Mouse (Mus musculus) kidney, embryonic 16.5 days (tissue): Measurements from ENCODE around the gene Ezh1. TPM values are rescaled to one million over a fixed set of nuclear protein-coding genes. Genes with fewer than 3 reads are reported as not detected.

Experiments
- ATAC-seq: fragments of 200-750 bp; cut with Nextera tagmentation; 2 replicates; pipeline ENCODE4 v1.8.0; 2017; ENCODE audit warnings: moderate TSS enrichment; ENCODE audit not compliant: low FRiP score, low TSS enrichment
- H3K27ac ChIP-seq: fragments of 300-500 bp; sonication (generic); 2 replicates; pipeline ENCODE4 v1.5.1; 2014; ENCODE audit warnings: low read length
- H3K27me3 ChIP-seq: fragments of 300-500 bp; sonication (generic); 2 replicates; pipeline ENCODE4 v1.6.1; 2014; ENCODE audit warnings: low read length, control low read depth, mixed read lengths; ENCODE audit not compliant: insufficient read depth
- H3K36me3 ChIP-seq: fragments of 300-500 bp; sonication (generic); 2 replicates; pipeline ENCODE4 v1.6.1; 2014; ENCODE audit warnings: low read length, control low read depth, mixed read lengths; ENCODE audit not compliant: insufficient read depth
- H3K4me1 ChIP-seq: fragments of 300-500 bp; sonication (generic); 2 replicates; pipeline ENCODE4 v1.6.1; 2014; ENCODE audit warnings: low read length, control low read depth, mixed read lengths; ENCODE audit not compliant: insufficient read depth
- H3K4me2 ChIP-seq: fragments of 300-500 bp; sonication (generic); replicated peaks from 2 replicates; pipeline ENCODE4 v1.6.1; 2014; ENCODE audit warnings: low read depth, low read length
- H3K4me3 ChIP-seq: fragments of 300-500 bp; sonication (generic); 2 replicates; pipeline ENCODE4 v1.5.1; 2014; ENCODE audit warnings: mild to moderate bottlenecking, low read length
- H3K9ac ChIP-seq: fragments of 300-500 bp; sonication (generic); replicated peaks from 2 replicates; pipeline ENCODE4 v1.6.1; 2014; ENCODE audit warnings: low read length
- H3K9me3 ChIP-seq: fragments of 300-500 bp; sonication (generic); 2 replicates; pipeline ENCODE4 v1.6.1; 2016; ENCODE audit warnings: low read length, control low read depth
- WGBS: fragments of 180-500 bp; shearing (Covaris S2); extraction: QIAGEN DNeasy Blood & Tissue Kit; methylation state at CpG from one replicate; pipeline ENCODE4 v1.1.7; 2014; 5-methylcytosine and 5-hydroxymethylcytosine counted together
- polyA plus RNA-seq: library from polyadenylated mRNA; unstranded; fragments of >200 nt; fragmentation: Nextera tagmentation; extraction: Ambion mirVana; gene quantifications from 2 replicates; pipeline ENCODE4 v1.2.1, GENCODE M21; 2015

Ezh1 gene
- polyA plus RNA-seq, 1 experiment from 2014 or later: 25.1 TPM

GRCm38 (mm10) chr11:101232010-101232839 is 6.0 kb upstream of the Ezh1 start:
- Histone ChIP-seq H3K36me3 (no peaks in the 10 kb centered on the region), H3K27me3 (no peaks in the 10 kb centered on the region), H3K4me2 (peak overlapping the region; percentile 53), H3K9me3 (no peaks in the 10 kb centered on the region), H3K4me3 (peak overlapping the region; percentile 31), H3K4me1 (peaks cover 46% of the 10 kb centered on the region), H3K9ac (peak overlapping the region; percentile 62), H3K27ac (peak overlapping the region; percentile 99)
- 38% methylated on average over 6 of the region's 6 CpGs for WGBS
- ATAC-seq: peak; percentile 79

- H3K27ac ChIP-seq: peak overlapping the region; percentile 99
- peak overlapping the region; percentile 31 for H3K4me3 ChIP-seq
- H3K9me3 ChIP-seq: no peaks in the 10 kb centered on the region
- H3K27me3 ChIP-seq: no peaks in the 10 kb centered on the region
- 1% methylated on average over 18 of the region's 18 CpGs for WGBS
- peak overlapping the region; percentile 62 for H3K9ac ChIP-seq
- H3K36me3 ChIP-seq: no peaks in the 10 kb centered on the region
- ATAC-seq: peak; percentile 89
- H3K4me1 ChIP-seq: peaks cover 46% of the 10 kb centered on the region
- peak overlapping the region; percentile 53 for H3K4me2 ChIP-seq
Observed at GRCm38 (mm10) chr11:101230991-101231871, 5.0 kb upstream of the Ezh1 start.

GRCm38 (mm10) chr11:101230526-101230925 is 4.3 kb upstream of the Ezh1 start:
- Histone ChIP-seq H3K9ac (peak overlapping the region; percentile 62), H3K4me1 (peaks cover 46% of the 10 kb centered on the region), H3K27ac (peak overlapping the region; percentile 99), H3K27me3 (no peaks in the 10 kb centered on the region), H3K4me2 (peak overlapping the region; percentile 53), H3K9me3 (no peaks in the 10 kb centered on the region), H3K36me3 (no peaks in the 10 kb centered on the region), H3K4me3 (peak overlapping the region; percentile 31; the same call in 1 of the 2 replicates)
- 14% methylated on average over 5 of the region's 5 CpGs for whole genome bisulfite sequencing
- ATAC-seq: no peak

- Histone ChIP-seq H3K9me3 (no peaks in the 10 kb centered on the region), H3K4me1 (peaks cover 51% of the 10 kb centered on the region), H3K27ac (peak overlapping the region; percentile 99), H3K36me3 (no peaks in the 10 kb centered on the region), H3K9ac (no peak overlapping the region), H3K27me3 (no peaks in the 10 kb centered on the region), H3K4me2 (peak overlapping the region; percentile 53), H3K4me3 (no peak overlapping the region)
- no peak for ATAC-seq
- WGBS: 19% methylated on average over 2 of the region's 2 CpGs
Observed at GRCm38 (mm10) chr11:101230061-101230511, 3.8 kb upstream of the Ezh1 start.

GRCm38 (mm10) chr11:101229361-101229900 is 3.2 kb upstream of the Ezh1 start:
- Histone ChIP-seq H3K4me1 (peaks cover 56% of the 10 kb centered on the region), H3K9ac (peak overlapping the region; percentile 32), H3K27ac (peak overlapping the region; percentile 99), H3K27me3 (no peaks in the 10 kb centered on the region), H3K36me3 (no peaks in the 10 kb centered on the region), H3K9me3 (no peaks in the 10 kb centered on the region), H3K4me3 (no peak overlapping the region), H3K4me2 (no peak overlapping the region)
- no peak for ATAC-seq
- 32% methylated on average over 8 of the region's 8 CpGs for WGBS

GRCm38 (mm10) chr11:101225331-101226064 is 765 bp downstream of the Ezh1 start:
- 15% methylated on average over 25 of the region's 25 CpGs for WGBS
- peaks cover 43% of the 10 kb centered on the region for H3K4me1 ChIP-seq

GRCm38 (mm10) chr11:101224337-101224736 is 1.9 kb downstream of the Ezh1 start:
- H3K27ac ChIP-seq: peak overlapping the region; percentile 7; the same call in 1 of the 2 replicates
- no peak overlapping the region for H3K9ac ChIP-seq
- WGBS: 81% methylated on average over 3 of the region's 3 CpGs
- H3K9me3 ChIP-seq: no peaks in the 10 kb centered on the region
- ATAC-seq: no peak
- peaks cover 37% of the 10 kb centered on the region for H3K4me1 ChIP-seq
- H3K4me3 ChIP-seq: no peak overlapping the region
- no peak overlapping the region for H3K4me2 ChIP-seq
- no peaks in the 10 kb centered on the region for H3K36me3 ChIP-seq
- H3K27me3 ChIP-seq: no peaks in the 10 kb centered on the region

More at GRCm38 (mm10) chr11:101225331-101226064, 765 bp downstream of the Ezh1 start:
- H3K36me3 ChIP-seq: no peaks in the 10 kb centered on the region
- no peak for ATAC-seq
- H3K9me3 ChIP-seq: no peaks in the 10 kb centered on the region
- H3K4me3 ChIP-seq: peak overlapping the region; percentile 74
- no peaks in the 10 kb centered on the region for H3K27me3 ChIP-seq
- H3K4me2 ChIP-seq: peak overlapping the region; percentile 75
- peak overlapping the region; percentile 82 for H3K27ac ChIP-seq
- peak overlapping the region; percentile 81 for H3K9ac ChIP-seq

- peak overlapping the region; percentile 5; the same call in 1 of the 2 replicates for H3K4me2 ChIP-seq
- ATAC-seq: peak; percentile 75
Observed at GRCm38 (mm10) chr11:101221306-101221986, 4.8 kb downstream of the Ezh1 start.

More at GRCm38 (mm10) chr11:101221306-101221986, 4.8 kb downstream of the Ezh1 start:
- Histone ChIP-seq H3K9ac (no peak overlapping the region), H3K36me3 (peaks cover 5% of the 10 kb centered on the region; the same call in 1 of the 2 replicates), H3K27me3 (no peaks in the 10 kb centered on the region), H3K4me1 (peaks cover 41% of the 10 kb centered on the region), H3K27ac (peak overlapping the region; percentile 93), H3K4me3 (no peak overlapping the region), H3K9me3 (no peaks in the 10 kb centered on the region)
- WGBS: 45% methylated on average over 8 of the region's 8 CpGs
